Mouse (Mus musculus) hindlimb bud, embryonic 11.5 days (tissue): Measurements from ENCODE around the gene Dnaaf1.

Experiments used
- DNase-seq: peaks from one replicate; pipeline ENCODE4 v3.0.0-alpha.2; 2012; ENCODE audit warnings: low read depth, low spot score; ENCODE audit errors: extremely low spot score

Dnaaf1 gene

GRCm38 (mm10) chr8:119569881-119570280 is 5.2 kb upstream of the Dnaaf1 start:
- no peak for DNase-seq

- no peak for DNase-seq
Observed at GRCm38 (mm10) chr8:119571135-119571534, 3.9 kb upstream of the Dnaaf1 start.

- no peak for DNase-seq
Observed at GRCm38 (mm10) chr8:119572411-119572810, 2.6 kb upstream of the Dnaaf1 start.

GRCm38 (mm10) chr8:119575366-119575726 is 311 bp downstream of the Dnaaf1 start:
- no peak for DNase-seq

GRCm38 (mm10) chr8:119579096-119579495 is 4.1 kb downstream of the Dnaaf1 start:
- no peak for DNase-seq

GRCm38 (mm10) chr8:119580441-119581161 is 5.6 kb downstream of the Dnaaf1 start:
- DNase-seq, result no peak

GRCm38 (mm10) chr8:119585901-119586300 is 10.9 kb downstream of the Dnaaf1 start:
- DNase-seq, result no peak

- DNase-seq, result no peak
Observed at GRCm38 (mm10) chr8:119588321-119588720, 13.3 kb downstream of the Dnaaf1 start.

- no peak for DNase-seq
Observed at GRCm38 (mm10) chr8:119588844-119589243, 13.8 kb downstream of the Dnaaf1 start.

- DNase-seq, result no peak
Observed at GRCm38 (mm10) chr8:119590348-119590747, 15.3 kb downstream of the Dnaaf1 start.

- DNase-seq, result no peak
Observed at GRCm38 (mm10) chr8:119591456-119591855, 16.4 kb downstream of the Dnaaf1 start.

- no peak for DNase-seq
Observed at GRCm38 (mm10) chr8:119603771-119604170, 28.7 kb downstream of the Dnaaf1 start.

GRCm38 (mm10) chr8:119604398-119604803 is 29.4 kb downstream of the Dnaaf1 start:
- DNase-seq, result no peak

GRCm38 (mm10) chr8:119604996-119605395 is 30.0 kb downstream of the Dnaaf1 start, which contains the start of gene Taf1c:
Gene Taf1c, minus strand, starts transcription at chr8:119605222.
- DNase-seq, result peak; percentile 77

GRCm38 (mm10) chr8:119606224-119606623 is 31.2 kb downstream of the Dnaaf1 start:
- DNase-seq, result no peak

GRCm38 (mm10) chr8:119612471-119612870 is 37.4 kb downstream of the Dnaaf1 start, which contains the start of gene Adad2:
Gene Adad2, plus strand, starts transcription at chr8:119612747.
- DNase-seq, result no peak

GRCm38 (mm10) chr8:119615096-119615495 is 40.1 kb downstream of the Dnaaf1 start:
- no peak for DNase-seq

GRCm38 (mm10) chr8:119616358-119616757 is 41.3 kb downstream of the Dnaaf1 start:
- no peak for DNase-seq

- no peak for DNase-seq
Observed at GRCm38 (mm10) chr8:119616811-119617210, 41.8 kb downstream of the Dnaaf1 start.

GRCm38 (mm10) chr8:119617586-119617985 is 42.6 kb downstream of the Dnaaf1 start:
- no peak for DNase-seq

- no peak for DNase-seq
Observed at GRCm38 (mm10) chr8:119618887-119619286, 43.9 kb downstream of the Dnaaf1 start.

GRCm38 (mm10) chr8:119620116-119620840 is 45.2 kb downstream of the Dnaaf1 start:
- DNase-seq, result no peak
